Mouse (Mus musculus): ENCODE data around the gene Hspb7. TPM values are rescaled to one million over a fixed set of nuclear protein-coding genes. Genes with fewer than 3 reads are reported as not detected.

Gene Hspb7
- under 1 TPM; 0.30 to 0.97 (median 0.73) TPM for total RNA-seq (2022)

GRCm38 (mm10) chr4:141420192-141420829 lies at the start of gene Hspb7:
Gene Hspb7, plus strand, starts transcription at chr4:141420779.
- DNase-seq (ENCODE audit: low spot score in 2 of 2), result no peak

GRCm38 (mm10) chr4:141372426-141372825 lies 48.2 kb upstream of the Hspb7 start:
- no peak for DNase-seq (ENCODE audit: low spot score in 2 of 2)

- DNase-seq (ENCODE audit: low spot score in 2 of 2), result no peak
Measured at GRCm38 (mm10) chr4:141379674-141380073, 40.9 kb upstream of the Hspb7 start.

GRCm38 (mm10) chr4:141382406-141382805 lies 38.2 kb upstream of the Hspb7 start:
- DNase-seq (ENCODE audit: low spot score in 2 of 2), result no peak

GRCm38 (mm10) chr4:141385275-141385674 lies 35.3 kb upstream of the Hspb7 start:
- no peak for DNase-seq (ENCODE audit: low spot score in 2 of 2)

GRCm38 (mm10) chr4:141386150-141386549 lies 34.4 kb upstream of the Hspb7 start:
- DNase-seq (ENCODE audit: low spot score in 2 of 2), result no peak

- peak in 1 of 2 experiments; percentile 70 for DNase-seq (ENCODE audit: low spot score in 2 of 2)
Measured at GRCm38 (mm10) chr4:141387093-141387784, 33.3 kb upstream of the Hspb7 start.

- DNase-seq (ENCODE audit: low spot score in 2 of 2), result no peak
Measured at GRCm38 (mm10) chr4:141387933-141388332, 32.6 kb upstream of the Hspb7 start.

GRCm38 (mm10) chr4:141389366-141390150 lies 31.0 kb upstream of the Hspb7 start:
- DNase-seq (ENCODE audit: low spot score in 2 of 2), result no peak

- DNase-seq (ENCODE audit: low spot score in 2 of 2), result no peak
Measured at GRCm38 (mm10) chr4:141391293-141391692, 29.3 kb upstream of the Hspb7 start.

- no peak for DNase-seq (ENCODE audit: low spot score in 2 of 2)
Measured at GRCm38 (mm10) chr4:141394751-141395150, 25.8 kb upstream of the Hspb7 start.

- DNase-seq (ENCODE audit: low spot score in 2 of 2), result no peak
Measured at GRCm38 (mm10) chr4:141397861-141398260, 22.7 kb upstream of the Hspb7 start.

- DNase-seq (ENCODE audit: low spot score in 2 of 2), result no peak
Measured at GRCm38 (mm10) chr4:141398545-141398944, 22.0 kb upstream of the Hspb7 start, which contains the start of gene Clcnka. Gene Clcnka, minus strand, starts transcription at chr4:141398724.

GRCm38 (mm10) chr4:141400171-141400570 lies 20.4 kb upstream of the Hspb7 start:
- no peak for DNase-seq (ENCODE audit: low spot score in 2 of 2)

- DNase-seq (ENCODE audit: low spot score in 2 of 2), result peak; percentile 65 to 91
Measured at GRCm38 (mm10) chr4:141404518-141405313, 15.9 kb upstream of the Hspb7 start.

GRCm38 (mm10) chr4:141405314-141405622 lies 15.3 kb upstream of the Hspb7 start:
- no peak for DNase-seq (ENCODE audit: low spot score in 2 of 2)

GRCm38 (mm10) chr4:141406516-141407299 lies 13.9 kb upstream of the Hspb7 start:
- DNase-seq (ENCODE audit: low spot score in 2 of 2), result no peak

GRCm38 (mm10) chr4:141408577-141408976 lies 12.0 kb upstream of the Hspb7 start:
- DNase-seq (ENCODE audit: low spot score in 2 of 2), result no peak

GRCm38 (mm10) chr4:141411430-141411992 lies 9.1 kb upstream of the Hspb7 start:
- DNase-seq (ENCODE audit: low spot score in 2 of 2), result no peak

- DNase-seq (ENCODE audit: low spot score in 2 of 2), result no peak
Measured at GRCm38 (mm10) chr4:141415924-141416323, 4.7 kb upstream of the Hspb7 start, which contains the start of gene Clcnkb. Gene Clcnkb, minus strand, starts transcription at chr4:141416014.

Measured in left cerebral cortex, adult 8-10 months (tissue).